Mouse (Mus musculus) ES-CJ7 (cell line): ENCODE results near the gene Kcns1.
"Not testable (repeated sequence)": the region's sequence is repeated elsewhere in the genome, so short reads cannot be mapped to it uniquely, and the experiment has no call there.

Experiments
- DNase-seq: peaks from one replicate; pipeline ENCODE4 v3.0.0; 2011; ENCODE audit warnings: low read depth, low spot score

Gene Kcns1

GRCm38 (mm10) chr2:164170902-164171301 lies at the start of gene Kcns1:
Kcns1 (minus strand) TSS chr2:164171113.
- no peak for DNase-seq

DNA sequence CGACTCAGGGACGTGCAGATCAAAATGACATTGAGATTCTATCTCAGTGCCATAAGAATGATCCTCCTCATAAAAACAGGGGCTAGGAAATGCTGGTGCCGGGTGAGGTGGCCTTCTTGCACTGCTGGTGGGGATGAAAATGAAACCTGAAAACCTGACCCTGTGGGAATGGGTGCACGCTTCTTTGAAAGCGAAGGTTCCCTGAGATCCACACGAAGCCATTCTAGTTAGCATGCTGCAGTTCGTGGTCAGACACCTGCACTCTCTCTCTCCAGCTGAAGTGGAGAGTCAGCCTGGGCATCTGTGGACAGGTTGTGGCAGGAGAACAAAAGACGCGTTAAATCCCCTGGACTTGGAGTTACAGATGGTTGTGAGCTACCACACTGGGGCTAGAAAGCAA lies 48.4 kb upstream of the Kcns1 start:
- no peak for DNase-seq

- no peak for DNase-seq
These were observed 41.8 kb upstream of the Kcns1 start for GRCm38 (mm10) chr2:164212711-164213110.

DNA sequence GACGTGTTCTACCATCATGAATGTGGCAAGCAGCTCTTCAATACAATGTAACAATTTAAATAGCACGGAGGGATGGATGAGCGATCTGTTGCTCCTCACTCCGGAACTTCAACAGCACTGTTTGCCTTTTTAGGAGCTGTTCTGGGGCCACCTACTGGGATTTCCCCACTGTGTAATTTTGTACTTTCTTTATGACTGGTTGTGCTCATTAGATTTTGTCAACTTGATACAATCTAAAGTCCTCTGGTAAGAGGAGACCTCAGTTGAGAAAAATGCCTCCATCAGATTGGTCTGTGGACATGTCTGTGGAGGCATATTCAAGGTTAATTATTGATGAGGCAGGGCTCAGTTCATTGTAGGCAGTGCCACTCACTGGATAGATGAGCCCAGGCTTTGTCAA lies 40.0 kb upstream of the Kcns1 start:
- no peak for DNase-seq

GRCm38 (mm10) chr2:164206676-164207075 lies 35.8 kb upstream of the Kcns1 start:
- no peak for DNase-seq

DNA sequence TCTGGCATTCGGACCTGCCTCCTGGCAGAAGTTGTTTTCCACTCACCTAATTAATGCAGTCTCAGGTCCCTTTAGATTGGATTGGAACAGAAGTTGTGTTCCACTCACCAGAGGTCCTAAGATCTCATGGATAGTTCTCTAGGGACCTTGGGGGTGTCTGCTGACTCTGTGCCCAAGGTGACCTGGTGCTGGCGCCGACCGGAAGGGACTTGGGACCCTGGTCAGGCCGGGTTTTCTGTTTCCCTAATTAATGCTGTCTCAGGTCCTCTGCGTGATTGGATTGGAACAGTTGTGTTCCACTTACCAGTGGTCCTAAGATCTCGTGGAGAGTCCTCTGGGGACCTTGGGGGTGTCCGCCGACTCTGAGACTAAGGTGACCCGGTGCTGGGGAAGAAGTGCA lies 35.1 kb upstream of the Kcns1 start:
- DNase-seq, result not testable (repeated sequence)

DNA sequence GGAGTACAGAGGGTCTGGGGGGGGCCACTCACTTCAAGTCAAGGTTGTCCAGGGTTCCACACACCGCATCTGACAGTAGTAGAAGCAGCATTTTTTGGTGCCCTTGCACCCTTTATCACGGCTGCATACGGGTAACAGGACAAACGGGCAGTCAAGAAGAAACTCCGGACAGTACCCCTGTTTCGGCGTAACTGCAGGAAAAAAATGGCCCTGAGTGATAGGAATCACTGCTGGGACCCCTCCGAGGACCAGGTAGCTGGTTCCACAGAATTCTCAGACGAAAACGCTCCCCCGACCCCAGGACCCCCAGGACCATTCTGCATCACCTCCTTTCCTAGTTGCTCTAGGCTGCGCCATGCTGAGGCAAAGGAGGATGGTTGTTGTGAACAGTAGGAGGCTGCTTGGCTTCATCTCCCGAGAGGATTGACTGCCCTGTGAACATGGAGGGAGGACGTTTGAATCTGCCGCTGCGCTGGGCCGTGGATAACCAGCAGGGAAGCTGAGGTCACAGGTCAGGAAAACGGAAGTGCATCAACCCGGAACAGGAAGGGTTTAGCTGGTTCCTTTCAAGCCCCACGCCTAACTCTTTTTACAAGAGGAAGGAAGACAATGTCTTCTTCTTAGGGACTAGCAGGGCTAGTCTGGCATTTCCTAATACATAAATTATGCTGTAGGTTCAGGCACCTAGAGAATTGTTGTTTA lies 28.9 kb upstream of the Kcns1 start, which contains the start of gene Wfdc15a:
Wfdc15a (minus strand) TSS at position 505 of the 702 bp plus-strand sequence.
- DNase-seq, result no peak

DNA sequence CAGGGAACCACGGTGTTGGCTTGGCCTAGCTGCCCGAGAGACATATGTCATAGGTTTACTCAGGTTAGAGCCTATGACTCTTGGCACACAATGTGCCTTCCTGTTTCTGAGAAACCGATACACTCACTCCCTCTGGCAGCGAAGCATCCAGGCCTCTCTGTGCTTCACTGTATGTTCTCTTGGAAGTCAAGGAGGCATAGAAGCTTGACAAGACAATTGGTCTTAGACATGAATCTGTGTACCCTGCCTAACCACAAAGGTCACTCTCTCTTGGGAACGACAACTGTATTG lies 25.7 kb upstream of the Kcns1 start:
- DNase-seq, result no peak

GRCm38 (mm10) chr2:164195971-164196699 lies 25.2 kb upstream of the Kcns1 start:
- DNase-seq, result no peak

DNA sequence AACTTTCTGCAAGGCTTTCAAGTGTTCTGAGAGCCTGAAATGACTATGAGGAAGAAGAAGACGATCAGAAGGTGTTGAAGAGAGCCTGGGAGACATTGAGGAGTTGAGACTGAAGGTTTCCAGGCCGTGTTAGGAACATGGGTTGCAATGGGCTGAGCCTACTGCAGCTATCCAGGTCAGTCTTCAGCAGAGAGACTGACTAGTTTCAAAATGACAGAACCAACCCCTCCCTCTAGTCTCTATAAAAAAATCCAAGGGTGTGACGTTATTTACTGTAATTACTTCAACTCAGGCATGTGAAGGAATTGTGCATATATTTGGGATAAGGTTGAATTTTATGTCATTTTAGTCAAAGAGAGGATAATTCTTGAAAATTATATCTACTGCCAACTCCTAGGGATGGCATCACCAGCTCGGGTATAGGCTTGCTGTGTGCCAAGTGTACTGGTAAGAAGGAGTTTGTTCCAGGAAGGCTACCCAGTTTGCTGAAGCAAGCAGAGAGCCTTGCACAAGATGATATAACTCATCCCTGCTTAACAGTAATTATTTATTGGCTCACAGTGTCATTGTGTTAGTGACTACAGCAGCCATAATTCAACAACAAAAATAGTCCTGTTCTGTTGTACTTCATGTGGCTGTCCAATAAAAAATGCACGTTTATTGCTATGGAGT lies 24.2 kb upstream of the Kcns1 start:
- no peak for DNase-seq

- no peak for DNase-seq
These were observed 21.4 kb upstream of the Kcns1 start for GRCm38 (mm10) chr2:164192279-164192678.

- DNase-seq, result no peak
These were observed 19.7 kb upstream of the Kcns1 start, which contains the start of gene Wfdc12 for GRCm38 (mm10) chr2:164190576-164190975. Wfdc12 (minus strand) TSS chr2:164190608.

DNA sequence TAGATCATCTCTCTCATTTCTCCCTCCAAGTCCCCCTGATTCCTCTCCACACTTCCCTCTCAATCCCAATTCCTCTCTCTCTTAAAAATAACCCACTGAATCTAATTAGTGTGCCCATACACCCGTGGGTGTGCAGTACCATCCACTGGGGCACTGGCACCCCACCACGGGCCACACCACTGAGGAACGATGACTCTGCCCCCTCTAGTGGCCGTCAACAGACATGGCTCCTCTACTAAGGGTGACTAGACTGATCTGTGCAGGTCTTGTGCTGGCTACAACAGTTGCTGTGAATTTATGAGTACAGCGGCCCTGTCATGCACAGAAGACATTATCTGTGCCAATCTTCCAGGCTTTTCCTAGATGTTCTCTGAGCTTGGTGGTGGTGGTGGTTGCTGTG lies 17.8 kb upstream of the Kcns1 start:
- peak; percentile 12 for DNase-seq

DNA sequence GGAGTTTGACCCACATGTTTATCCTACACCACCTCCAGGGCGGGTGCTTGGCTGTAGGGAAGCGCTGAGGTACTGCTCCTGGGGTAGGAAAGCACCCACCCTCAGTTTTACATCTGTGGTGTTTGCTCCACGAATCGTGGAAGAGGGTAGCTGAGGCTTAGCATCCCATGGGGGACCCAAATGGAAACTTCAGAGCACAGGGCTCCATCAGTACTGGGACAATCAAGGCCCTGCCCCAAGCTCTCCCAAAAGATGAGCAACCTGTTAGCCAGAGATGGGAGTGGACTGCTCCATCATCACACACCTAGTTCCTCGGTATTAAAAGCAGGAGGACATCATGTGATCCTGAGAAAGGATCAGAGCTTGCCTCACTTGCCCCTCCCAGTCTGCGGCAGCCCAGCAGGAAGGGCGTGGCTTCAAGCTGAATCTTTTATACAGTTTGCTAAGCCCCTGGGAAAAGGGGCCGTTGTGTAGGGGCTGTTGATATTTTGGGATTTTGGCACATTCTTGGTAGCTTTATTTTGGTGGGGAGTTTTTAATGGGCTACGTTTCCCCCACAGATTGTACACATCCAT lies 13.3 kb upstream of the Kcns1 start:
- peak; percentile 22 for DNase-seq

DNA sequence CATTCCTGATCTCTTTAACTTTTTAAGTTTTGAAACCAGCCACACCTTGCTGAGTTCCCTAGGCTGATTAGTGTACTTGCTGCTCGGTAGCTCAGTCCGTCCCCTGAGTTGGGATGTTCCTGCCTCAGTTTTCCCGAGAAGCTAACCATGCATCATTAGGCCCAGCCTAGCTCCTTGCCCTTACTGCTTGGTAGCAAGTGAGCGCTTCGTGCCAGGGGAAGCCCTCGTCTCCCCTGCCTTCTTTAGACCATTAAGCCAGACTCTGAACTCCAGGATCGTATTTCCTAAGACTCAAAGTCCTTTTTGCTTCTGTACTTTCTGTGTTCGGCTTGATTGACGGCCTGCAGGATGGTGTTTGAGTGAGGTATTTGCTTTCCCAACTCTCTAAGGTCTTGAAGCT lies 12.4 kb upstream of the Kcns1 start:
- no peak for DNase-seq

DNA sequence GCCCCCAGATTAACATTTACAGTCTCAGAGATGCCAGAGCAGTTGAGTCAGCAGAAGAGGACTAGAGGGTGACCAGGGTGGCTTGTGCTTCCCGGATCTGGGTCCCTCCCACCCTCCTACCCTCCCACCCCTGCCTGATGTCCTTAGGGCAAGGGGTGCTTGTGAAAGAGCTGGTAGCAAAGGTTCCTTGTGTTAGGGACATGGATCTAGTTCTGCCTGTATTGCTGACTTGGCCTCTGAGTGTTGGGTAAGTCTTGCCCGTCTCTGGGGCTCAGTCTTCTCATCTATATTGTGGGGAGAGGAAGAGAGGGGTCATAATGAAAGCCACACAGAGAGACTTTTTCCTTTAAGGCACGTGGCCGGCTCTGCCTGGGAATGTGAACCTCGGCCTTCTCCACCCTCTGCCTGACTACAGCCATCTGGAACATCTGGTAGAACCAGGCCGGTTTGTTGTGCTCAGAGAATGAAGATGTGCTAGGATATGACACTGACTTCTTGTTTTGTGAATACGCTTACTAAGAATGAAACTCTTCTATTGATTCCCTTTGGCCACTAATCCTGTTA lies 11.9 kb upstream of the Kcns1 start, which contains the start of gene Wfdc5:
Wfdc5 (minus strand) TSS at position 51 of the 564 bp plus-strand sequence.
- DNase-seq, result no peak

DNA sequence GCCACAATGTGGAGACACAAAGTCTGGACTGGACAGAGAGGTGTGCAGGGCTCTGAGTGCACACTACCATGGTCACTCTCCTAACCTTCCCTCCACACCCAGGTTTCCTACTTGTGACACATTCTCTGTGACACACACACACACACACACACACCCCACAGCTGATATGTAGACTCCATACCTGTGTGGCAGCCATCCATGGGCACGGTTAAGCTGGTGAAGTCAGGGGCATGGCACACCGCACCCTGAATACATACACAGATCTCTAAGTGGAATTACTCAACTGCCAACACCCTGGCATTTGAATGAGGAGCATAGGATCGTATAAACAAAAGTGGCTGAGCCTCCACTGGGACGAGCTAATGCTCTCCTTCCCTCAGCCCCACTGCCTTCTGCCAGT lies 9.9 kb upstream of the Kcns1 start:
- DNase-seq, result no peak

- DNase-seq, result peak; percentile 45
These were observed 9.2 kb upstream of the Kcns1 start for GRCm38 (mm10) chr2:164180124-164180523.

GRCm38 (mm10) chr2:164177831-164178230 lies 6.9 kb upstream of the Kcns1 start:
- no peak for DNase-seq

DNA sequence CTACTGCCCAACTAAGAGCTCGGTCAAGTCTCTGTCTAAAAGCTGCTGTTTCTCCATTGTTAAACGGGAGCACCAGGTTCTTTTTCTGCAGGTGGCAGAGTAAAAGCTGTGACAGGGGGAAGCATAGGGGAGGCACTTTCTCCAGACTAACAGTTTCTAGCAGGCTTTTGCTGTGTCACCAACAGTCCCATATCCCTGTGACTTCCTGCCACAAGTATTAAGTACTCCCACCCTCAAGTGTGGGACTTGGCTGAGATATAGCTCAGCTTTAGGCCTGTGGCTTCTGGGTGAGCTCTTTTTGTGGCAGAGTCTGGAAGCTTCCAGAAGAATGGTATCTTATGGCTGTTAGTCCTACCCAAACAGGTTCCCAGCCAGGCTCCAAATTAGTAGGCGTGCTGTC lies 4.9 kb upstream of the Kcns1 start:
- no peak for DNase-seq

DNA sequence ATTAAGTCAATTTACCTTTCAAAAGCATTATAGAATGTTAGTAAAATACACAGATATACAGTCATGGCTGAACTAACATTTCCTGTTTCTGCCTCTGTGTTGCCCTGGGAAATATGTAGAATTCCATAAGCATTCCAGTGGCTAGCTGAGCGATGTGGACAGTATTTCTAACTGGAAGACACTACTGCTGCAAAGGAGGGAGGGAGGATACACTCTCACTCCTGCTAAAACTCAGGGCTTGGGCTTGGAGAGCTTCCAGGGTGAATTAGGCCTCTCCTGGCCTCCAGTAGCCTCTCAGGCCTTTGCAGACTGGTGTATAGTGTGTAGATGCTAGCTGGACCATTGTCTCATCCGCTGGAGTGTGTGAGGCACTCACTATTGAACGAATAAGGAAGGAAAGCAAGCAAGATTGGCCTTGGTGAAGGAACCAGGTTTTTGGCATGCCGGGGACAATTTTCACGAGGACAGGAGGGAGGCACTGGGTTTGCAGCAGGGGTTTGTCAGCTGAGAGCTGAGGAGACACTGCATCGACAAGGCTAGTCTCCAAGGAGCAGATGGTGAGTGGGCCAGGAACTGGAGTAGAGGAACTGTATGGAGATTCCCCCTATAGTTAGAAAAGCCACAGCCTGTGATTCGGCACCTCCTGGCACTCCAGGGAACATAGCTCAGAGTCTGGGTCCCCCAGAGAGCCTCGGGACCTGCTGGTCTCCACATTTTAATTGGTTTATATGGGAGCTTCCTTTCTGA lies 3.9 kb upstream of the Kcns1 start:
- DNase-seq, result no peak
